Comparison of ENCODE assay signal across 19 mouse cellular contexts in genomic region chr13:55449205-55449604, GRCm38 (mm10). TPM values are rescaled to one million over a fixed set of nuclear protein-coding genes. Genes with fewer than 3 reads are reported as not detected.
DNase-seq lines count a peak whose midpoint lies in the region; ATAC-seq lines count a peak whose summit lies in the region.
"Had no signal": no experiment of that assay in that cellular context is flagged by ENCODE, and none has a peak within 500 bp of the region (broad histone marks: within the 10 kb centered on the region; RNA-seq: fewer than 3 reads in every experiment).

No protein-coding gene starts in this region.

- no peak overlapping the region for H3K4me3 ChIP-seq in liver, embryonic 12.5 days
- H3K4me3 ChIP-seq in liver, embryonic 16.5 days (ENCODE audit: low read depth, low read length): no peak overlapping the region
- H3K4me3 ChIP-seq: heart, embryonic 13.5 days; hindbrain, embryonic 10.5 days; midbrain, embryonic 12.5 days had no signal

- ATAC-seq in CD4-positive, CD25-positive, alpha-beta regulatory T cell, adult 4 months: no peak
- ATAC-seq in liver, embryonic 12.5 days: no peak
- no peak for ATAC-seq in liver, embryonic 16.5 days (ENCODE audit: low read depth)
- no peak for ATAC-seq in megakaryocyte-erythroid progenitor cell, adult 5-6 weeks (replicated peaks; ENCODE audit: low FRiP score, low TSS enrichment, poor library complexity, severe bottlenecking)

- H3K4me1 ChIP-seq in liver, embryonic 12.5 days: peaks cover 49% of the 10 kb centered on the region
- H3K4me1 ChIP-seq in liver, embryonic 16.5 days (ENCODE audit: control insufficient read depth, low read depth, low read length): peaks cover 45% of the 10 kb centered on the region

- H3K9ac ChIP-seq in liver, embryonic 12.5 days: 0 out of 2 replicates have a peak overlapping the region, but pooled peaks have one; percentile 14
- no peak overlapping the region for H3K9ac ChIP-seq in liver, embryonic 16.5 days (ENCODE audit: low read depth, low read length)
- H3K9ac ChIP-seq: heart, embryonic 13.5 days; midbrain, embryonic 12.5 days had no signal

- H3K4me2 ChIP-seq in liver, embryonic 12.5 days: no peak overlapping the region
- H3K4me2 ChIP-seq in liver, embryonic 16.5 days (ENCODE audit: low read depth, low read length): peak overlapping the region; percentile 15; the same call in 1 of the 2 replicates
- H3K4me2 ChIP-seq: heart, embryonic 13.5 days; midbrain, embryonic 12.5 days had no signal

- H3K27me3 ChIP-seq in liver, embryonic 12.5 days (replicated peaks): no peaks in the 10 kb centered on the region
- no peaks in the 10 kb centered on the region for H3K27me3 ChIP-seq in liver, embryonic 16.5 days (ENCODE audit: control insufficient read depth, insufficient read depth, low read depth, low read length)
- H3K27me3 ChIP-seq: heart, embryonic 13.5 days; midbrain, embryonic 12.5 days had no signal

- intact Hi-C loops in left cerebral cortex, postnatal 36 days (cut with DNase I): no loop called here

- WGBS in liver, embryonic 12.5 days (ENCODE audit: insufficient replicate concordance): 86% methylated on average over 9 of the region's 9 CpGs
- WGBS in liver, embryonic 16.5 days (ENCODE audit: insufficient replicate concordance): 80% methylated on average over 9 of the region's 9 CpGs

- peak; percentile 41 for DNase-seq in CD4-positive, CD25-positive, alpha-beta regulatory T cell, adult 2 months (ENCODE audit: low read depth, low spot score)
- DNase-seq in liver: no peak
- peak; percentile 63 for DNase-seq in thymus, postnatal 14 days
- DNase-seq in left cerebral cortex, postnatal 36 days (ENCODE audit: low spot score in 2 of 2): no peak
- DNase-seq: adrenal gland, postnatal 10 days; cerebellum, postnatal 14 days; kidney, postnatal 10 days; lung, postnatal 14 days; right cerebral cortex, postnatal 25 days had no signal

- H3K27ac ChIP-seq in liver, embryonic 12.5 days: no peak overlapping the region
- peak overlapping the region; percentile 35; the same call in 1 of the 2 replicates for H3K27ac ChIP-seq in liver, embryonic 16.5 days (ENCODE audit: low read length)
- H3K27ac ChIP-seq: heart, embryonic 13.5 days; hindbrain, embryonic 10.5 days; midbrain, embryonic 12.5 days had no signal

- H3K36me3 ChIP-seq in liver, embryonic 12.5 days: peaks cover 67% of the 10 kb centered on the region
- peaks cover 38% of the 10 kb centered on the region for H3K36me3 ChIP-seq in liver, embryonic 16.5 days (ENCODE audit: control insufficient read depth, insufficient read depth)

- H3K9me3 ChIP-seq in liver, embryonic 12.5 days (replicated peaks): no peaks in the 10 kb centered on the region
- H3K9me3 ChIP-seq in liver, embryonic 16.5 days (replicated peaks; ENCODE audit: control insufficient read depth, low read length): no peaks in the 10 kb centered on the region
- H3K9me3 ChIP-seq: heart, embryonic 13.5 days; hindbrain, embryonic 10.5 days; midbrain, embryonic 12.5 days had no signal

RNA-seq across cellular contexts. Expression of gene Grk6, which starts 4.3 kb away (rescaled TPM):
- polyA plus RNA-seq in CD4-positive, CD25-positive, alpha-beta regulatory T cell, adult 4 months (2017; shearing (Covaris generic)): 10 to 100 TPM; 26.4 to 36.7 TPM
- 44.1 and 44.6 TPM in 2 replicates for polyA plus RNA-seq in liver, embryonic 12.5 days (2016; fragmentation: Nextera tagmentation; extraction: Ambion mirVana)
- 10.4 and 12.1 TPM in 2 replicates for polyA plus RNA-seq in liver, embryonic 16.5 days (2015; fragmentation: Nextera tagmentation; extraction: Ambion mirVana)
- 61.4 and 80.6 TPM in 2 replicates for total RNA-seq in megakaryocyte-erythroid progenitor cell, adult 5-6 weeks (2014; fragmentation: Nextera tagmentation)
- 67.7 and 82.4 TPM in 2 replicates for total RNA-seq in megakaryocyte-erythroid progenitor cell, adult 5-6 weeks (2017)
- 10 to 100 TPM; 63.4 to 65.2 TPM for total RNA-seq in left cerebral cortex, postnatal 36 days (2021)

RNA-seq across cellular contexts. Expression of gene Prr7, which starts 14.9 kb away (rescaled TPM):
- not detected for polyA plus RNA-seq in CD4-positive, CD25-positive, alpha-beta regulatory T cell, adult 4 months (2017; shearing (Covaris generic))
- not detected in 2 replicates for polyA plus RNA-seq in liver, embryonic 12.5 days (2016; fragmentation: Nextera tagmentation; extraction: Ambion mirVana)
- polyA plus RNA-seq in liver, embryonic 16.5 days (2015; fragmentation: Nextera tagmentation; extraction: Ambion mirVana): not detected in 2 replicates
- not detected in 2 replicates for total RNA-seq in megakaryocyte-erythroid progenitor cell, adult 5-6 weeks (2014; fragmentation: Nextera tagmentation)
- total RNA-seq in megakaryocyte-erythroid progenitor cell, adult 5-6 weeks (2017): not detected in 2 replicates
- total RNA-seq in left cerebral cortex, postnatal 36 days (2021): 10 to 100 TPM; 81.8 to 82.1 TPM
- total RNA-seq: liver, adult 2 months had no signal
- polyA plus RNA-seq: heart, embryonic 13.5 days had no signal

RNA-seq across cellular contexts. Expression of gene F12, which starts 22.6 kb away (rescaled TPM):
- not detected for polyA plus RNA-seq in CD4-positive, CD25-positive, alpha-beta regulatory T cell, adult 4 months (2017; shearing (Covaris generic))
- 55.9 and 57.0 TPM in 2 replicates for polyA plus RNA-seq in liver, embryonic 12.5 days (2016; fragmentation: Nextera tagmentation; extraction: Ambion mirVana)
- polyA plus RNA-seq in liver, embryonic 16.5 days (2015; fragmentation: Nextera tagmentation; extraction: Ambion mirVana): 147 and 184 TPM in 2 replicates
- not detected in 2 replicates for total RNA-seq in megakaryocyte-erythroid progenitor cell, adult 5-6 weeks (2014; fragmentation: Nextera tagmentation)
- total RNA-seq in megakaryocyte-erythroid progenitor cell, adult 5-6 weeks (2017): not detected in 2 replicates
- total RNA-seq in left cerebral cortex, postnatal 36 days (2021): under 1 TPM; 0.79 to 0.84 TPM
- polyA plus RNA-seq: embryonic facial prominence, embryonic 11.5 days; midbrain, embryonic 12.5 days had no signal

RNA-seq across cellular contexts. Expression of gene Pfn3, which starts 34.2 kb away (rescaled TPM):
- not detected for polyA plus RNA-seq in CD4-positive, CD25-positive, alpha-beta regulatory T cell, adult 4 months (2017; shearing (Covaris generic))
- not detected in 2 replicates for polyA plus RNA-seq in liver, embryonic 12.5 days (2016; fragmentation: Nextera tagmentation; extraction: Ambion mirVana)
- not detected in 2 replicates for polyA plus RNA-seq in liver, embryonic 16.5 days (2015; fragmentation: Nextera tagmentation; extraction: Ambion mirVana)
- not detected in 2 replicates for total RNA-seq in megakaryocyte-erythroid progenitor cell, adult 5-6 weeks (2014; fragmentation: Nextera tagmentation)
- total RNA-seq in megakaryocyte-erythroid progenitor cell, adult 5-6 weeks (2017): not detected in 2 replicates
- not detected for total RNA-seq in left cerebral cortex, postnatal 36 days (2021)
- total RNA-seq: adrenal gland, postnatal 10 days; liver, adult 2 months had no signal
- polyA plus RNA-seq: embryonic facial prominence, embryonic 11.5 days; heart, embryonic 13.5 days; hindbrain, embryonic 10.5 days; intestine, embryonic 14.5 days; liver, adult 2 months; midbrain, embryonic 12.5 days had no signal

RNA-seq across cellular contexts. Expression of gene Dbn1, which starts 38.7 kb away (rescaled TPM):
- not detected for polyA plus RNA-seq in CD4-positive, CD25-positive, alpha-beta regulatory T cell, adult 4 months (2017; shearing (Covaris generic))
- polyA plus RNA-seq in liver, embryonic 12.5 days (2016; fragmentation: Nextera tagmentation; extraction: Ambion mirVana): 24.2 and 27.0 TPM in 2 replicates
- 6.1 and 7.7 TPM in 2 replicates for polyA plus RNA-seq in liver, embryonic 16.5 days (2015; fragmentation: Nextera tagmentation; extraction: Ambion mirVana)
- total RNA-seq in megakaryocyte-erythroid progenitor cell, adult 5-6 weeks (2014; fragmentation: Nextera tagmentation): 0.84 TPM in 1 of 2 replicates, not detected in the other
- 2.4 TPM in 1 of 2 replicates, not detected in the other for total RNA-seq in megakaryocyte-erythroid progenitor cell, adult 5-6 weeks (2017)
- total RNA-seq in left cerebral cortex, postnatal 36 days (2021): 100 to 1,000 TPM; 247 to 314 TPM

Comparison
In these comparisons a context has a peak if more than half of its experiments do, and no peak if none do; other contexts are left out.
1. DNase-seq: peak in CD4-positive, CD25-positive, alpha-beta regulatory T cell, adult 2 months (single experiment) and thymus, postnatal 14 days (single experiment); none in liver (single experiment) and left cerebral cortex, postnatal 36 days (0 of 2).
2. RNA of gene F12, which starts 22.6 kb away (polyA plus RNA-seq): 147 to 184 TPM in liver, embryonic 16.5 days and 55.9 to 57.0 TPM in liver, embryonic 12.5 days; not detected in CD4-positive, CD25-positive, alpha-beta regulatory T cell, adult 4 months; every median in the first group is over 10 times any median in the second.